Mouse (Mus musculus) heart, embryonic 10.5 days (tissue): ENCODE measurements at regions not wholly inside any gene's neighbourhood (a gene's known extent, or its start where the extent isn't known, plus 50 kb on each side); places are given as distances from the start of the nearest gene placed in this dataset.

Experiments used
- DNase-seq: peaks from one replicate; pipeline ENCODE4 v3.0.0-alpha.2; 2017; ENCODE audit warnings: low spot score
- H3K27ac ChIP-seq: fragments of 300-500 bp; sonication (generic); 2 replicates; pipeline ENCODE4 v1.5.1; 2016; ENCODE audit warnings: mild to moderate bottlenecking
- H3K27me3 ChIP-seq: fragments of 300-500 bp; sonication (generic); 2 replicates; pipeline ENCODE4 v1.6.1; 2016; ENCODE audit warnings: mild to moderate bottlenecking; ENCODE audit not compliant: poor library complexity, insufficient read depth, severe bottlenecking
- H3K36me3 ChIP-seq: fragments of 300-500 bp; sonication (generic); 2 replicates; pipeline ENCODE4 v1.6.1; 2016; ENCODE audit warnings: mild to moderate bottlenecking, moderate library complexity
- H3K4me1 ChIP-seq: fragments of 300-500 bp; sonication (generic); 2 replicates; pipeline ENCODE4 v1.6.1; 2016; ENCODE audit warnings: mild to moderate bottlenecking
- H3K4me3 ChIP-seq: fragments of 300-500 bp; sonication (generic); 2 replicates; pipeline ENCODE4 v1.5.1; 2016; ENCODE audit warnings: mild to moderate bottlenecking, moderate library complexity
- H3K9me3 ChIP-seq: fragments of 300-500 bp; sonication (generic); 2 replicates; pipeline ENCODE4 v1.6.1; 2016; ENCODE audit warnings: mild to moderate bottlenecking, moderate library complexity
- whole genome bisulfite sequencing: fragments of 180-500 bp; shearing (Covaris S2); methylation state at CpG from one replicate; pipeline ENCODE4 v1.1.7; 2016; 5-methylcytosine and 5-hydroxymethylcytosine counted together

DNA sequence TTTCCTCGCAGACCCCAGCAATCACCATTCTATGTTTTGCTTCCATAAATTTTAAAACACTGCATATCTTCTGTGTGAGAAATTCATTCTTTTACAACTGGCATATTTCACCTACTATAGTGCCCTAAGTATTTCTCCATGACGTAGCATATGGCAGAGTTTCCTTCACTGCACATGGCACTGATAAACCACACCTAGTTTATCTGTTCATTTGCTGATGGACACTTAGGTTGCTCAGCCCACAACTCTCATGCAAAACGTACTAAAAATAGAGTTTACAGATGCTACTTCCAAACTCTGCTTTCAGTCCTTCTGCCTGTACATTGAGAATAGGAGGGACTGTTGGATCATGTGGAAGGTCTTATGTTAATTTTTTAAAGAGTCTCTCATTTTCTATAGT, 102.7 kb upstream of the Map3k7 start:
- Histone ChIP-seq H3K27me3 (no peaks in the 10 kb centered on the region), H3K4me1 (no peaks in the 10 kb centered on the region), H3K4me3 (no peak overlapping the region), H3K36me3 (no peaks in the 10 kb centered on the region), H3K9me3 (no peaks in the 10 kb centered on the region), H3K27ac (no peak overlapping the region)
- 60% methylated on average over 3 of the region's 3 CpGs for WGBS
- DNase-seq, result no peak

DNA sequence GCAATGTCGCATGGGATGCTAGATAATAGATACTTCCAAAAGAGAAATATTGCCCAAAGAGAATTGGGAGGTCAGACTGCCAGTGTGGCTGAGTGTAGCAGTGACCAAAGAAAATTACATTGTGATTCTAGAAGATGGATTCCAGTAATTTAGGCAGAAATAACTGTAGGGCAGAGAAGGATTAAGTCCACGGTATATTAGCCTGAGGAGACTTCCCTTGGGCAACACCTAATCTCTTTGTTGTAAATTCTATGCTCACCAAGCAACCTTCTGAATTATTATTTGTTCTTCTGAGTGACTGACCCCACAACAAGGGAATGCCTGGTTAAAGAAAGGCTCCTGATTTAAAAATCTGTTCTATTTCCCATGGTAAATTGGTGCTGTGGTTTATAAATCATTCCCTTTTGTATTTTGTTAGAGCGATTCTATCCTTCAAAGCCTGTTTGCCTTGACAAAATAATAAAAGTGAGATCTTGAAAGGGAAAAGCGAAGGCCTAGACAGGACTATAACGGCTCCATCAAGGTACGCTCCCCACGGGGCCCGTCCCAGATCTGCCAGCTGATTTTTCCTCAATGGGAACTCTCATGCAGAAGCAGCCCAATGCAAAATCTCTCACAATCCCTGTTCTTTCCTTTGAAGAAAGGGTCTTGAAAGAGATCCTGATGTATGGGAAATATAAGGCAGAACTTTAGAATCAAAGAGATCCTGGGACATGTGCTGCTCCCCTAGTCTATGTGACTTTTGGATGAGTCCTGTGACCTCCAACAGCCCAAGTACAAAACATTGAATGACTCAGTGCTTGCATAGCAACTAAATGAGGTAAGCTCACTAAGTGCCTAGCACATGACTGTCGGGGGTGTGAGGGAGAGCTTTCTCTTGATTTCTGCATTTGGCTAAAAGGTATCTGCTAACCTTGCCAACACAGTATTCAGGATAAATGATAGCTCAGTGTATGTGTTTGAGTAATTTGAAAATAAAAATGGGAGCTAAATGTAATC, 90.6 kb upstream of the Map3k7 start:
- Histone ChIP-seq H3K27ac (peak overlapping the region; percentile 80; the same call in 1 of the 2 replicates), H3K9me3 (no peaks in the 10 kb centered on the region), H3K27me3 (no peaks in the 10 kb centered on the region), H3K36me3 (no peaks in the 10 kb centered on the region), H3K4me3 (no peak overlapping the region), H3K4me1 (peaks cover 25% of the 10 kb centered on the region)
- 73% methylated on average over 9 of the region's 9 CpGs for WGBS
- DNase-seq, result no peak

DNA sequence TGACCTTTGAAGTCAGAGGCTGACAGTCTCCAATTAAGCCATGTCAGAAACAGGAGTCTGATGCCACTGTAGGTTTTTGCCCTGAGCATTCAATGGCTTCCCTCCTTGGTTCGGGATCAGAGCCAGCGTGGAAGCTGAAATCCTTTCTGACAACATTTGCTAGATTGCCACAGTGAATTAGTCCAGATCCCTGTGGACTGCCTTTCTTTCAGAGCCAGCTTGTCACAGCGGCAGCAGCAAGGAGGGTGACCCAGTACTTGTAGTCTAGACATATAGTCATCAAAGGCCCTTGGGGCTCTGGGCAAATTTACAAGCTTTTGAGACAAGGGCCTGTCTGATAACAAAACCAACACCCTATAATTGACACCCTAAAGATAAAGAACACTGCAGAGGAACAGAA, 86.5 kb upstream of the Map3k7 start:
- no peaks in the 10 kb centered on the region for H3K36me3 ChIP-seq
- 0 out of 2 replicates have a peak overlapping the region, but pooled peaks have one; percentile 12 for H3K4me3 ChIP-seq
- H3K4me1 ChIP-seq, result peaks cover 41% of the 10 kb centered on the region
- peak; percentile 86 for DNase-seq
- no peaks in the 10 kb centered on the region for H3K9me3 ChIP-seq
- peak overlapping the region; percentile 13; the same call in 1 of the 2 replicates for H3K27ac ChIP-seq
- 9% methylated on average over 3 of the region's 3 CpGs for WGBS
- no peaks in the 10 kb centered on the region for H3K27me3 ChIP-seq

DNA sequence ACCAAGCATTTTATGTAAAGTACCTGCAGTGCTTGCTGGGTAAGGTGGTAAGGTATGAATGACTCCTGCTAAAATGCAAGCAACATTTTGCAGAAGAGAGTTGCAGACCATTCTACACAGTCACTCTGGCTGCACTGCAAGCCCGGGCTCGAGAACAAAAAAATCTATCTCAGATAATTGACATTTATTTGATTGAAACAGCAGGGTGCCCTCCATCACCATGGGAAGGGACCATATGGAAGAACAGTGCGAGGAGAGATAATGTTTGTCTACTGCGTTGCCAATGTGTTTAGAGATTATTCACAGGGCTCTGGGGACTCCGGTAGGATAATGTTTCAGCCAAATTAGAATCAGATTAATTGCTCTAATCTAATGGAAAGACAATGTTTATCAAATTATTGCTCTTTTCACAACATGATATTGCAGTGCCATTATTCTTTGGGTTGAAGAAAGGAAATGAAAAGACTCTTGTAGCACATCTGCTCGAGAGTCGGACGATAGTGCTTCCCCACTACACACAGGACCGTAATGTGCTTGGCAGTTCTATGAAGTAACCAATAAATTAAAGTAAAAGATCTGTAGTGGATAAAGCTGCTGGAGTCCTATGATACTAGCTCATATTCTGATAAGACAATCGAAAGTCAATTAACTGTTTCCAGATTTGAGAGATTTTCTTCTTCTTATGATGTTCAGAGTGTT, 85.3 kb upstream of the Map3k7 start:
- WGBS, result 69% methylated on average over 10 of the region's 10 CpGs
- Histone ChIP-seq H3K9me3 (no peaks in the 10 kb centered on the region), H3K27ac (peak overlapping the region; percentile 64)

DNA sequence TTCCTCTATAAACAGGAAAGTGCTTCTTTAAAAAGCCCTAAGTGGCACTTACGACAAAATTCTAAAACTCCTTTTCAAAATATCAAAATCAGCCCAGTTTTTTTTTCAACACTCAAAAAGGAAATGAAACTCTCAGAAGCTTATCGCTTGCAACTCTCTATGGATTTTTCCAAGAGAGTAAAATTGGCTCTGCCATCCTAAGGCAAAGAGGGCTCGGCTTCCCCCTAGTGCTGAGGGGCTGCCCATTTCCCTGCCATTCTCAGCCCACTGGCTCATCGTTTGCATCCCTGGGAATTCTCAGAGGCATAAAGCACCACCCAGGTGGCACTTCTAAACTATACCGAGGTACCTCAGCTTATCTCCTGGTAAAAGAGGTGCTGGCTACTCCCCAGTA, 84.7 kb upstream of the Map3k7 start:
- Histone ChIP-seq H3K27me3 (no peaks in the 10 kb centered on the region), H3K9me3 (no peaks in the 10 kb centered on the region), H3K36me3 (no peaks in the 10 kb centered on the region), H3K4me3 (no peak overlapping the region), H3K27ac (no peak overlapping the region), H3K4me1 (peaks cover 32% of the 10 kb centered on the region)
- DNase-seq, result no peak
- 47% methylated on average over 5 of the region's 5 CpGs for WGBS

More for the DNA sequence above, 85.3 kb upstream of the Map3k7 start:
- Histone ChIP-seq H3K36me3 (no peaks in the 10 kb centered on the region), H3K27me3 (no peaks in the 10 kb centered on the region), H3K4me1 (peaks cover 37% of the 10 kb centered on the region), H3K4me3 (no peak overlapping the region)
- no peak for DNase-seq

DNA sequence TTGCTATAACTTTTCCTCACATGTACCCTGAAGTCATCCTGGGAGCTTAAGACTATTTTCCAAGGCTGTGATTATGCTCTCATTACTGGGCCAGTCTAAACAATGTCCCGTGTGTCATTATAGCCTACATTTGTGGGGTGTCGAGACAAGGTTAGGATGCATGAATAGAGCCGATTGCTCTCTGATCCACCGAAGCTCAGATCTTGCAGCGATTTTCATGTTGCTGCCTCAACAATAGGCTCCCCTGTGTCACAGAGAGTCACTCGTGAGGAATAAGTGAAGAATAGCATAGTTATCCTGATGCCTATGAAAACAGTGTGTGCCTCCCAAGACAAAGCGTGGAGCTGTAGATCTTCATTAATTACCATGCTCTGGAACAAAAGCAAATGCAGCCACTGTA, 83.7 kb upstream of the Map3k7 start:
- Histone ChIP-seq H3K27me3 (no peaks in the 10 kb centered on the region), H3K36me3 (no peaks in the 10 kb centered on the region), H3K9me3 (no peaks in the 10 kb centered on the region), H3K27ac (no peak overlapping the region), H3K4me1 (peaks cover 29% of the 10 kb centered on the region), H3K4me3 (no peak overlapping the region)
- 78% methylated on average over 7 of the region's 7 CpGs for WGBS
- no peak for DNase-seq

DNA sequence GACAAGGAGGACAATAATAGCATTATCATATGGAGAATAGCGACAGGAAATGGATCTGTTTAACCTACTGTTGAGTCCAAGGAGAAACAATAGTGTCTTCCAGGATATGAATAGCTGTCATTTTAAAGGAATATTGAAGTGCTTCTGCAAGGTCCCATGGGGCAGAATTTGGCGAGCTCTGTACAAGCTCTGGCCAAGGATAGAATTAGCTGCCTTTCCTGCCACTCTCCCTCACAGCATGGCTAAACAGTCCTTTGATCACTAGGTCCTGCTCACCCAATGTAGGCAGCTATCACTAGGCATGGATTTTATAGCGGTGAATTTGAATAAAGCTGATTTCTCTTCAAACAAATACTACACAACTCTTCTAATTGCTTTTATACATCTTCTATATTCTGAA, 74.2 kb upstream of the Map3k7 start:
- Histone ChIP-seq H3K4me3 (no peak overlapping the region), H3K9me3 (no peaks in the 10 kb centered on the region), H3K4me1 (no peaks in the 10 kb centered on the region), H3K27ac (no peak overlapping the region), H3K36me3 (no peaks in the 10 kb centered on the region), H3K27me3 (no peaks in the 10 kb centered on the region)
- DNase-seq, result no peak
- 64% methylated on average over 3 of the region's 3 CpGs for WGBS

DNA sequence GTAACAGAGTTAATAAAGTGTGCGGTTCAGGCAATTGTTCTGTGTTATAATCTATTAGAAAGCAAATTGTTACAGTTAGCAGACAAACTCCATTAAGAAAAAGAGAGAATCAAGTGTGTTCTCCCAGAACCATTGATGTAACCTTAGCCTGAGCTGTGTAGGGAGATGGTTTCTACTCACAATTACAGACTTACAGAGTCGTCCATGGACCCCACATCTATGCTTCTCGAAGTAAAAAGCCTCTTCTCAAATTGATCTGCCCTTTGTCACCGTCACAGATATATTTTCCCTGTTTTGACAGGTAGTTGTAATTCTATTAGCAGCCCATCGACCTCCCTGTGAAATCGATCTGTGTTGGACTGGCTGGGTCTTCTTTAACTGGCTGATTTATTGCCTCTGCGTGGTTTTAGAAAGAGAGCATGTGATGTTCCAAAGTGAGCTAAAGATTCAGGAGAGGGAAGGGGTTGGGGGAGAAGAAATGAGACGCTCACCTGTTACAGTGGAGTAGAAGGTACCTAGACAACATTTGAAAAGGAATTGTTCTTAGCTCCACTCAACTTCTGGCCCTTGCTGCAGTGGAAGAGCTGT, 54.7 kb upstream of the Map3k7 start:
- H3K27ac ChIP-seq, result no peak overlapping the region
- no peaks in the 10 kb centered on the region for H3K36me3 ChIP-seq
- H3K4me3 ChIP-seq, result no peak overlapping the region
- 77% methylated on average over 8 of the region's 8 CpGs for WGBS
- no peaks in the 10 kb centered on the region for H3K9me3 ChIP-seq
- 0 out of 2 replicates have a peak, but pooled peaks cover 4% of the 10 kb centered on the region for H3K4me1 ChIP-seq
- H3K27me3 ChIP-seq, result no peaks in the 10 kb centered on the region
- DNase-seq, result no peak
